Mouse (Mus musculus): ENCODE data around the gene Aqp9. TPM values are rescaled to one million over a fixed set of nuclear protein-coding genes. Genes with fewer than 3 reads are reported as not detected.

The Aqp9 gene
- polyA plus RNA-seq (2012; fragmentation: generic; extraction: Trizol): 0.32 TPM

GRCm38 (mm10) chr9:71168511-71168910 lies at the start of gene Aqp9:
Gene Aqp9 (minus strand): TSS chr9:71168682.
- TF ChIP-seq POLR2A (IDR thresholded peaks at IDR 0.05; ENCODE audit: insufficient read length, low read depth) (no peak), USF1 (IDR thresholded peaks at IDR 0.05; ENCODE audit: low read depth) (no peak), SRF (IDR thresholded peaks at IDR 0.05; ENCODE audit: control insufficient read depth, insufficient read length, low read depth) (no peak), POLR2AphosphoS2 (IDR thresholded peaks at IDR 0.05; ENCODE audit: insufficient read length, low read depth) (no peak), TCF3 (IDR thresholded peaks at IDR 0.05; ENCODE audit: insufficient read length, low read depth) (no peak), E2F4 (IDR thresholded peaks at IDR 0.05; ENCODE audit: insufficient read depth) (no peak), MAX (IDR thresholded peaks at IDR 0.05; ENCODE audit: low read depth) (no peak), CEBPB (IDR thresholded peaks at IDR 0.05; ENCODE audit: insufficient read depth, poor library complexity, severe bottlenecking) (no peak), REST (IDR thresholded peaks at IDR 0.05; ENCODE audit: insufficient read depth, insufficient read length) (no peak), TCF12 (IDR thresholded peaks at IDR 0.05; ENCODE audit: insufficient read depth, poor library complexity, severe bottlenecking) (no peak), MYOG (IDR thresholded peaks at IDR 0.05; ENCODE audit: control insufficient read depth in 1 of 3, insufficient read depth in 1 of 3, insufficient read length in 2 of 3, low read depth in 2 of 3) (no peak), MYOD1 (IDR thresholded peaks at IDR 0.05; ENCODE audit: control insufficient read depth in 1 of 3, insufficient read length in 2 of 3, low read depth in 2 of 3) (no peak)
- Histone ChIP-seq H3K36me3 (ENCODE audit: control insufficient read depth, insufficient read depth) (no peaks in the 10 kb centered on the region), H3K27me3 (ENCODE audit: control insufficient read depth, insufficient read depth, insufficient read length) (peaks cover 14% of the 10 kb centered on the region), H3K79me2 (ENCODE audit: control insufficient read depth, insufficient read depth) (no peaks in the 10 kb centered on the region), H3K4me2 (ENCODE audit: low read depth) (no peak within 1 kb of the TSS), H3ac (ENCODE audit: control insufficient read depth, insufficient read length) (no peak within 1 kb of the TSS), H3K4me3 (no peak within 1 kb of the TSS)

- H3K4me3 ChIP-seq: no peak overlapping the region
- no peaks in the 10 kb centered on the region for H3K36me3 ChIP-seq (ENCODE audit: control insufficient read depth, insufficient read depth)
- H3K4me2 ChIP-seq (ENCODE audit: low read depth): no peak overlapping the region
- H3K27me3 ChIP-seq (ENCODE audit: control insufficient read depth, insufficient read depth, insufficient read length): peaks cover 23% of the 10 kb centered on the region
- H3ac ChIP-seq (ENCODE audit: control insufficient read depth, insufficient read length): no peak overlapping the region
- TF ChIP-seq MYOD1 (IDR thresholded peaks at IDR 0.05; ENCODE audit: control insufficient read depth in 1 of 3, insufficient read length in 2 of 3, low read depth in 2 of 3): no peak
- no peak for TF ChIP-seq TCF12 (IDR thresholded peaks at IDR 0.05; ENCODE audit: insufficient read depth, poor library complexity, severe bottlenecking)
- no peak for TF ChIP-seq E2F4 (IDR thresholded peaks at IDR 0.05; ENCODE audit: insufficient read depth)
- TF ChIP-seq REST (IDR thresholded peaks at IDR 0.05; ENCODE audit: insufficient read depth, insufficient read length): no peak
- TF ChIP-seq SRF (IDR thresholded peaks at IDR 0.05; ENCODE audit: control insufficient read depth, insufficient read length, low read depth): no peak
- no peak for TF ChIP-seq MYOG (IDR thresholded peaks at IDR 0.05; ENCODE audit: control insufficient read depth in 1 of 3, insufficient read depth in 1 of 3, insufficient read length in 2 of 3, low read depth in 2 of 3)
- no peak for TF ChIP-seq POLR2AphosphoS2 (IDR thresholded peaks at IDR 0.05; ENCODE audit: insufficient read length, low read depth)
- TF ChIP-seq TCF3 (IDR thresholded peaks at IDR 0.05; ENCODE audit: insufficient read length, low read depth): no peak
- no peak for TF ChIP-seq CEBPB (IDR thresholded peaks at IDR 0.05; ENCODE audit: insufficient read depth, poor library complexity, severe bottlenecking)
- TF ChIP-seq MAX (IDR thresholded peaks at IDR 0.05; ENCODE audit: low read depth): no peak
- no peaks in the 10 kb centered on the region for H3K79me2 ChIP-seq (ENCODE audit: control insufficient read depth, insufficient read depth)
Measured at GRCm38 (mm10) chr9:71217793-71218095, 49.3 kb upstream of the Aqp9 start.

GRCm38 (mm10) chr9:71216996-71217792 lies 48.7 kb upstream of the Aqp9 start:
- H3K79me2 ChIP-seq (ENCODE audit: control insufficient read depth, insufficient read depth): no peaks in the 10 kb centered on the region
- peaks cover 23% of the 10 kb centered on the region for H3K27me3 ChIP-seq (ENCODE audit: control insufficient read depth, insufficient read depth, insufficient read length)
- H3ac ChIP-seq (ENCODE audit: control insufficient read depth, insufficient read length): no peak overlapping the region
- no peak overlapping the region for H3K4me3 ChIP-seq
- TF ChIP-seq TCF3 (IDR thresholded peaks at IDR 0.05; ENCODE audit: insufficient read length, low read depth): no peak
- TF ChIP-seq SRF (IDR thresholded peaks at IDR 0.05; ENCODE audit: control insufficient read depth, insufficient read length, low read depth): no peak
- H3K36me3 ChIP-seq (ENCODE audit: control insufficient read depth, insufficient read depth): no peaks in the 10 kb centered on the region
- no peak overlapping the region for H3K4me2 ChIP-seq (ENCODE audit: low read depth)

GRCm38 (mm10) chr9:71216036-71216995 lies 47.8 kb upstream of the Aqp9 start:
- peaks cover 23% of the 10 kb centered on the region for H3K27me3 ChIP-seq (ENCODE audit: control insufficient read depth, insufficient read depth, insufficient read length)
- no peak overlapping the region for H3K4me3 ChIP-seq
- no peak overlapping the region for H3K4me2 ChIP-seq (ENCODE audit: low read depth)
- no peaks in the 10 kb centered on the region for H3K79me2 ChIP-seq (ENCODE audit: control insufficient read depth, insufficient read depth)
- H3ac ChIP-seq (ENCODE audit: control insufficient read depth, insufficient read length): no peak overlapping the region
- no peaks in the 10 kb centered on the region for H3K36me3 ChIP-seq (ENCODE audit: control insufficient read depth, insufficient read depth)
- TF ChIP-seq E2F4 (IDR thresholded peaks at IDR 0.05; ENCODE audit: insufficient read depth) (no peak), CEBPB (IDR thresholded peaks at IDR 0.05; ENCODE audit: insufficient read depth, poor library complexity, severe bottlenecking) (no peak), MYOG (IDR thresholded peaks at IDR 0.05; ENCODE audit: control insufficient read depth in 1 of 3, insufficient read depth in 1 of 3, insufficient read length in 2 of 3, low read depth in 2 of 3) (no peak), TCF3 (IDR thresholded peaks at IDR 0.05; ENCODE audit: insufficient read length, low read depth) (no peak), POLR2AphosphoS2 (IDR thresholded peaks at IDR 0.05; ENCODE audit: insufficient read length, low read depth) (no peak), MAX (IDR thresholded peaks at IDR 0.05; ENCODE audit: low read depth) (no peak), REST (IDR thresholded peaks at IDR 0.05; ENCODE audit: insufficient read depth, insufficient read length) (no peak), TCF12 (IDR thresholded peaks at IDR 0.05; ENCODE audit: insufficient read depth, poor library complexity, severe bottlenecking) (no peak), POLR2A (IDR thresholded peaks at IDR 0.05; ENCODE audit: insufficient read length, low read depth) (no peak), USF1 (IDR thresholded peaks at IDR 0.05; ENCODE audit: low read depth) (no peak)
